Mouse (Mus musculus) CH12F3 (cell line): ENCODE data around the gene Nrxn1.

Experiments used
- in situ Hi-C: fragments of 300-500 bp; cut with MboI; formaldehyde crosslinking; loops from 2 replicates; pipeline ENCODE4 v1.14.3; 2020; ENCODE audit warnings: low sequenced_read_pairs

The Nrxn1 gene

DNA sequence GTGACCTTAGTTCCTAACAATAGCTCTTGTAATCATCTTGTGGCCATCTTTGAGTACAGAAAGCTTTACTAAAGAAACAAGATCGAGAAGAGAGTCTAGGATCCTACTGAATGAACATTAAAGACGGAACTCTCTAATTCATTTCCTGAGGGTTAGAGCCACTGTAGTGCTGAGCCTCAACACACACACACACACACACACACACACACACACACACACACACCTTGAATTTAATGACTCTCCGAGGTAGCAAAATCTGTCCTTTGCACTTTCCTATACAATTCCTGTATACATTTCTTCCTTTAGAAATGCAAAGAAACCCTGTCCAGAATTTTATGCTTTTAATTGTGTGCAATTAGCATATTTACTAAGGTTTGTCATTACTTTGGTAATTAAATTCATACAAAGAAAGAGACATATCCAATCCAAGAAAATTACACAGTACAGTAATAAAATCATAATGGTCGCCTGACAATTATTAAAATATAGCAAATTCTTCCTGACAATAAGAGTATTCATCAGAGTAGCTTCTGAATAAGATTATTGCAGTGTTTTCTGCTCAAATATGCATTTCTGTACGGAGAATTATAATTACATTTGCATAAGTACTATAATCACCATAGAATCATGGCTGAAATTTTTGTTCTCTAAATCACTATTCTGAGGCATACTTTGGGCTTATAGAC lies 969.9 kb downstream of the Nrxn1 start:
- in situ Hi-C loops = no loop called here

DNA sequence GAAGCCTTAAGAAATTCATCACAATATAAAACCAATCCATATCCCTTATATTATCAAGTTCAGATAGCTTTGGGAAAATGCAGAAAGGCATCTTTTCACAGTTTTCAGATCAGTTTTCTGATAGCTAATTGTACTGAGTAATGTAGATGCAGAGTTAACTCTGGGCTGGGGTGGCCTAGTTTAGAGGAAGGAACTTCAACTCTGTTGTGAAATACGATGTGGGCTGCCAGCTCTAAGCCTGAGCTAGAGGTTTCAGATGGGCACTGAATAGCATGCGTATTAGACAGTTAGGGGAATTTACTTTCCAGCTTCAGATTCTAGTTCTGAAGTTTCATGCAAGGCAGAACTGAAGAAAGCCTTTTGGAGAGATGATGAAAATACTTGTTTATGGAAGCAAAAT lies 976.6 kb downstream of the Nrxn1 start:
- in situ Hi-C loops = no loop called here

DNA sequence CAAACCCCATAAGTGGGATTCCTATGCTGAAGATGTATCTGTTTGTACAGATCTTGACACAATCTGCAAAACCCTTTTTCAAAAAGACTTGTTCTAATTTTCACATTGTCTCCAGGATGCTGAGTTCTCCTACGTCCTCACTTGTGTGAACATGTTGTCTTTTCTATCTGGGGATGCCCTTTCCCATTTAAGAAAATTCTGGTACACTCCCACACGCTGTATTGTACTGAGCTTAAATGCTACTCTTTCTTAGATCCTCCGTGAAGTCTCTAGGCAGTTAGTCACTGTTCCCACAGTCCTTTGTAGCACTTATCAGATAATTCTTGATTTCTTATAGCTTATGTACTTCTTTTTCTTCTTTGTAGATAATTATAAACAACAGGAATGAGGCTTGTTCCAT lies 997.9 kb downstream of the Nrxn1 start:
- in situ Hi-C loops = no loop called here

DNA sequence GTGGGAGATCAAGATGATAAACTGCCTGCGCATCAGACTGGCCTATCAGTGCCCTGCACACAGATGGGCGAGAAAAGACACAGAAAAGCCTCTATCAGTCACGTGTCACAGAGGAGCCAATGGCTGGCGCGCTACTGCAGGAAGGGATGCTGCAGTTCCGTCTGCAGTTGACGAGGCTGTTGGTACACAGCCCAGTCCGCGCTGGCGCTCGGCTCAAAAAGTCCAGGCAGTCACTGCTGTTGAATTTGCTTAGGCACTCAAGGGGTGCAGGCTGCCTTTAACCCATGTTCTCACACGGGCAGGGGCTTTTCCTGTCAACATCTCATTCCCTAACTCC lies 1004.6 kb downstream of the Nrxn1 start:
- in situ Hi-C loops = no loop called here

DNA sequence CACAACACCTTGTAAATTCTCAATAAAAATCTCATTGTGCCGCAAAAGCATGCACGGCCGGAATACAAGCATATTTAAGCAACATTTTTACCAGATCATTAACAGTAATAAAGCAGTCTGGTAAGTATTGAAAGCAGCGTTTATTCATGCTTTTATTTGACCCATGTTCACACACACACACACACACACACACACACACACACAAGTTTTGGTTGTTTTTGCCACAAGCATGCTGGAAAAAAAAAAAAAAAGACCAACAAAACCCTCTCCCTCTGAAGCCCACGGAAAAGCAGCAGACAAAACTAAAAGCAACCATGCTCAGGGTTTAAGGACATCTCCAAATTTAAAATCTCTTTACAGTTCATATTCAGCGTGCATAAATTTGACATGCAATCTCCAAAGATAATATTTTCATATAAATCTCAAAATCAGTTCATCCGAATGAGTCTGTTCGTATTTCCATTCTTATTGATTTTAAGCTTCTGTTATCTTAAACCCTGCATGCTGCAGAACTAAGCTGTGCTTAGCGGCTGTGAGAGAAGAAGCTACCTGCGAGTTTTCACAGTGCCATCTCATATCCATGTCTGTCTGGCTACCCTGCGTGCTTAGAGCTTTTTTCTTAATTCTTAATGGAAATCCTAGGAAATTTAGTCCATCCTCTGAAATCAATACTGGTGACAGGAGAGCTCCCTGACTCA lies 1005.1 kb downstream of the Nrxn1 start:
- in situ Hi-C loops = no loop called here

DNA sequence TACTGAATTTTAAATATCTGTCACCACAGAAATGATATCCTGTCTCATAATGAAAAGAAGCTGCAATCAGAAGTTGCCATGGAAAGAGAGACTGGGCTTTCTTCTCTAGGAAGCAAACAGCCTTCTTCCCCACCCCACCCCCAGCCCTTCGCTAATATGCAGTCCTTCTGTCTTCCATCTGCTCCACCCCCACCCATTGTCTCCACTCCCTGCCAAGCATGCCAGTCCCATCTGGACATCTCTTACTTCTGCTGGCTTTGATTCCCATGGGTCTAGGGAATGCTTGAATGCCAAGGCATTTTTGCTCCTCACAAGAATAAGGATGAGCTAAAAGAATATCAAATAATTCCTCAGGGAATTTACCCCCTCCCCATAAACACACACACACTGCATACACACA lies 1006.0 kb downstream of the Nrxn1 start:
- in situ Hi-C loops = no loop called here

DNA sequence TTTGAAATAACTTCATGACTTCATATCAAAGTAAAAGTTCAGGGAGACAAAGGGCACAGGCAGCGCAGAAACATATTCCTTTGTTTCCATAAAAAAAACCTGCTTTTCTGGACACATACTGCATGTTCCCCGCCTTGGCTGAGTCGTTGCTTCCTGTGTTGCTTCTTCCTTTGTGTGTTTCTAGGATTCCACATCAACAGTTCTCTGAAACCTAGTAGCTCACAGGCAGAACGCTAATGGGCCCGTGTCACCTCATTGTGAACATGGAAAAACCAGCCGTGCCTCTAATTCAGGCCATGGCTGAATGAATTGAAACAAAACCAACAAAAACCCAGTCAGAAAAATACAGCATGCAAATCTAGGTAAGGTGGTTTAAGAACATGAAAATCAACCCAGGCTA lies 1013.9 kb downstream of the Nrxn1 start:
- in situ Hi-C loops = no loop called here

DNA sequence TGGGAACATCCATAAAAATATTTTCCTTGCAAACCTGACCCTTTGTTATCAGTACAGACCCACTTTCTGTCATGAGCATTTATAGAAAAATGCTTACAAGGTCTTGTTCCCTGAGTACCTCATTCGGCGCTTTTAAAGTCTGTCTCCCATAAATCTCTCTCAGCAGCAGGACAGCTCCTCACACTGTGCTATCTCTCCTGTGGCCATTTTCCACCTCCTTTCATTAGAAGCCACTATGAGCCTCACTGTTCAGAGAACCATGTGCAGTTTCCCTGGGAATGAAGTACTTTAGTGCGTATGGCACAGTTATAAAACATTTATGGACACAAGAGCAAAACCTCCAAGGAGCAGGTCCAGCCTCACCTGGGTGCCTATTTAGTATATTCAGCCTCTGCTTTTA lies 1014.4 kb downstream of the Nrxn1 start:
- in situ Hi-C loops = no loop called here

DNA sequence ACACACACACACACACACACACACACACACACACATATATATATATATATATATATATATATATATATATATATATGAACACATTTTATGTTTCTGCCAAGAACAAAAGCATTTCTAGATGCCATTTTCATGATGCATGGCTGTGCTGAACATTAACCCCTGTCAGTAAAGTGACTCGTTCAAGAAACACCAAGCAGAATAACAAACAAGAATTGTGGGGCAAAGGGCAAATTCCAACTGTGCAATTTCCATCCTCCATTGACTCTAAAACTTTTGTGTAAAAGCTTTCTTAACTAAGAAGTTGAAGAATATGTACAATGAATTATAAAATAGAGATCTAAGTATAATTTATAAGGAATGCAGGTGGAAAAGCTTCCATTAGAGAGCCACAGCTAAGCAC lies 1030.0 kb downstream of the Nrxn1 start:
- in situ Hi-C loops = no loop called here

DNA sequence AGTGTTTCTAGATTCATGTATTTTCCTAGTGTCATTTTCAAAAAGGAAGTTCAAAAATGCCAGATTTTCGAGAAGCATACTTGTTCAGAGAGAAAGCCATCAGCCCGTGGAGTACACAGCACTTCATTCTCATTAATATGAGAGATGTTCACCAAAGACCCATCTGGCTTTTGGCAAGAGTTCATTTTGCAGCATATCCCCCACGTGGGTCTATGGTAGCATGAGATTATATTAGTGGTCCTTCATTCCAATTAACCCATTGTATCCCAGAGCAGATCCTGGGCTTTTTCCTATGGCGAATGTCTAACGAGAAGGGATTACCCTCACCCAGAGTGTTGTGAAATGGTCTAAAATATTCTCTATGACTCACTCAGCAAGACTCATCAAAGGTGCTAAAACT lies 1032.0 kb downstream of the Nrxn1 start:
- in situ Hi-C loops = no loop called here

DNA sequence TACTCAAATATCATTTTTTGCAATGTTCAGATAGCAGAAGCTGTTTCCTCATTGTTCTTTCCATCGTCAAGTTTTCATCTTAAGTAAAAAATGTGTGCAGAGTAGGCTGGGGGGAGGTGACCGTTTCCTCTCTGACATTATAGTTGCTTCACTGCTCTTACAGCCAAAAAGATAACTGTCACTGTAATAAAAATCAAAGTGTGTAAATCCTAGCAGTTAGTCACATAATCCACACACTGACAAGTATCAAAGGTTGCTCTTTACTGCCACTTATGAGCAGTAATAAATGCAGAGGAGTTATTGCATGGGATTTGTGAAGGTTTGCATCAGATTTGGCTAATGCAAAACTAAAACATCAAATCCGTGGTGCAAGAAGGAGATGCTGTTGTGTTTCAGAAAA lies 1032.7 kb downstream of the Nrxn1 start:
- in situ Hi-C loops = no loop called here

DNA sequence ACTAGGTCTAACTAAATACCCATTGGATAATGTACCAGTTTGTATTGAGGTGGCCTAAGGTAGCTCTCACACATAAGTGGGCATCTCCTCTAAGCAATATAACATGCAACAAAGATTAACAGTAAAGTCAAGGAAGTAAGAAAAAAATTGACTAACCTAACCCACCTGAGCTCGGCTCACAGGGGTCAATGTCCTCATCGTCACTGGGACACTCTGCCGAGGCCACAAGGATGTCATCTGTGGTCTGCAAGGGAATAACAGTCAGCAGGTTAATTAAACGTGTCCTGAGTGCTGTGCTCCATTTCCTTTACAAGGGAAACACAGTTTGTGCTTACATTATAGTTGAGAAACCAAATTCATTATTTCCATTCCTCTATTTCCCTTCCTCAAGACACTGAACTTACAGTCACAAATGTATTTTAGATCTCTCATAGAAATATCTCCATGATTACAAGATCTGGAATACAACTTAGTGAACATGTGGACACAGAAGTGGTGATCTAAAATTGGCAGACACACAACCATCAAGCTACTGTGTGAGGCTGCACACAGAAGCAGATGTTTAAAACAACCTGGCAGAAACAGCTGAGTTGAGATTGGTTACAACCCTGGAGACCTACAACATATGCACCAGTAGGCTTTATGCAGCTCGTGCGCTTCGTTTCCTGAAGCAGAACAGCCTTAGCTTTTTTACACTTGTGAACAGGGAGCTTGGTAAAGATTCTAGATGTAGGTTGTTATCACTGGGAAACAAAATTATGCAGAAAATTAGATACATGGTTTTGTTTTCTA lies 1033.4 kb downstream of the Nrxn1 start:
- in situ Hi-C loops = no loop called here

DNA sequence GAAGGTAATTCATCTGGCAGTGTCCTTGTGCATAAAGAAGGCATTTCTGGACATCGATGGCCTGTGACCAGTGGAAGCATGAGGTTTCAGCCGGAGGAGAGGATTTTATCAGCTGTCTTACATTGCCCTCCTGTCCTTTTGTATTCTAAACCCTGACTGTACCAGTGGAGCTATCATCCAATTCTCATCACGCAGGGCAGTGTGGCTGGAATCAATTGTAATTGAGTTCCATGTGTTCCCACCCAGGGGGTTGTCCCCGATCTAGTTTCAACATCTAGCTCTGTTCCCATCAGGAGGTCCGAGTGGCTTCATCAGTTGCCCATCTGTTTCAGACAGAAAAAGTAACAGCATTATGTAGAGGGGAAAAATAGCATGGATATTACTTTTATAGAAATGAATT lies 1038.6 kb downstream of the Nrxn1 start:
- in situ Hi-C loops = no loop called here

DNA sequence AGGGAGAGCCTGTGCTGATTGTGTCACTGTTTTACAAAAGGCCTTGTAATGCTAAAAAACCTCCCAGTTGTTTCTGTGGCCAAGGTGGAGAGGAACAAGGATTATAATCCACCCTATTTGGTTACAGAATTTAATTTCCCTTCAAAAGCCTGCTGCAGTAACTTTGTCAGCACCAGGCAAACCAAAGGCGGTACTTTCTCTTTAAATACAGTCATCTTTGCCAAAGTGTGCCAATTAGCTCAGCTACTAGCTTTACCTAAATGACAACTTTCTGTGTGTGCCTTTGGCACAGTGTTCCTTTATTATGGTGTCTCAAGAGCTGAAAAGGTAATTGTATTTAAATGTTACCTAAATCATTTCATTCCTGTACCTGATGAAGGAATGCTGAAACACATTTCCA lies 1053.6 kb downstream of the Nrxn1 start:
- in situ Hi-C loops = no loop called here

DNA sequence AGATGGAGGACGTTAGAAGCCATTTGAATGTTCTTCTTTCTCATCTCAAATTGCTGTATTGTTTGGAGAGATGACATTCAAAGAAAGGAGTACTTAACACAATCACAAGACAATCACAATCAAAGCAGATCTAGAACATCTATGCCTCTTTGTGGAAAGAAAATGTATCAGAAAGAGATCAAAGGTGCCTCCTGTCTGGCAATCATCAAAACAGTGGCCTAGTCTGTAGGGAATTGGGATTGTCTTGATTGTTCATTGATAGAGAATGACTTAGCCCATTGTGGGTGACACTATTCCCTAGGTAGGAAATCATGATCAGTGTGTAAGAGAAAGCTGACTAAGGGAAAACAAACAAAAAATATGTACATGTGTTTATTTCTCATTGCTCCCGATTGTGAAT lies 1060.5 kb downstream of the Nrxn1 start:
- in situ Hi-C loops = no loop called here

DNA sequence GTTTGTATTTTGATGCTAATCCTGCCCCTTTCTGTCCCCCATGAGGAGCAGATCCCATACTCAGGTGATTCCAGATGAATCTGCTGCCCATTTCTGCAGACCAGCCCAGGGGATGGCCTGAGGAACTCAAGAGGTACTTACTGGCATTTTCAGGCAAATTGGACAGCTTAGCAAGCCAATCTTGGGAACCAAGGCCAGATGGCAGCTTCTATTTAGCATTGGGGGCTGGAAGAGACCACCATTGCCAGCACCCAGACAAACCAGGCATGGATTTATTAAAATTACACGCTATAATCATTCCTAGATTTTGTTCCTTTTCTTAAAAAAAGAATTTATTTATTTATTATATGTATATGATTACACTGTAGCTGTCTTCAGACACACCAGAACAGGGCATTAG lies 1076.2 kb downstream of the Nrxn1 start:
- in situ Hi-C loops = no loop called here

DNA sequence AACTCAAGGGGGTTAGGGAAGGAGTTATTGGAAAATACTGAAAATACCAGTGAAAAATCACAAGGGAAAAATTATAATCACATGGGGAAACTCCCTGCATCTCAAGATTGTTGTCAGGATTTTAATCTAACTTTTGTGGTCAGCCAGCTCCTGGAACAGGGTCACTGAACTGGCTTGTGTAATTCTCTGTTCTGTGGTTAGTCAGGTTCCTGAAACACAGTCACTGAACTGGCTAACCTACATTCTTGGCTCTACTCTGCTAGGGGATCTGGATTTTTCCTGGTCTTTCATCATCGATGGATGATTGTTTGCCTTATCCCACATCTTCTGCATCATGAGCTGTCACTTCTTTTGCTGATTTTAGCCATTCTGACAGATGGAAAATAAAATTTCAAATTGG lies 1081.1 kb downstream of the Nrxn1 start:
- in situ Hi-C loops = no loop called here

DNA sequence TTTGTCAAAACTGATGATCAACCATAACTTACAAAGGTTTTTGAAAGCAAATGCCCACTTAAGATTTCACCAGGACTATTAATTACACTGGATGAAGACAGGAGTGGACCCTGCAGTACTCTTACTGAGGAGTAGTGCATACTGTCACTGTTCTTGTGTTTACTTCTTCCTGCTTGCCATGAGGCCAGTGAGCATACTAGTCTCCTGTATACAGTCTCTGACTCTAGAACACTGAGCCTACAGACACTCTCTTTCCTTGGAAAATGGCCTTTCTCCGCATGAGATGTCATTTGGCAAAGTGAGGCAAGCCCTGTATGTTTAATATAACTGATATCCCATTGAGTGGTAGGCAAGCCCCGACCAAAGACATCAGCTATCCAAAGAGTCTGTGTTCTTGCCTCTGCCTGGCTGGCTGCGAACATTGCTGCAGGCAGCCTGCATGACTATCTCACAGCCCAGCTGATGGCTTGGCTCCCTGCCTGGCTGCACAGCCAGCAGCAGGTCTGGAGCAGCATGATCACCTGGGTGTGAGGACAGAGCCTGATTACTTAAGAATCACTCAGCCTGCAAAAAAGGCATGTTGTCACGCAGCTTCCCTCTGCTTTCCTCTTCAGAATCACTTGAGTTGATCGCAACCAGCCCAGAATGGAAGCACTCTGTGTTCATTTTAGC lies 1085.3 kb downstream of the Nrxn1 start:
- in situ Hi-C loops = no loop called here

DNA sequence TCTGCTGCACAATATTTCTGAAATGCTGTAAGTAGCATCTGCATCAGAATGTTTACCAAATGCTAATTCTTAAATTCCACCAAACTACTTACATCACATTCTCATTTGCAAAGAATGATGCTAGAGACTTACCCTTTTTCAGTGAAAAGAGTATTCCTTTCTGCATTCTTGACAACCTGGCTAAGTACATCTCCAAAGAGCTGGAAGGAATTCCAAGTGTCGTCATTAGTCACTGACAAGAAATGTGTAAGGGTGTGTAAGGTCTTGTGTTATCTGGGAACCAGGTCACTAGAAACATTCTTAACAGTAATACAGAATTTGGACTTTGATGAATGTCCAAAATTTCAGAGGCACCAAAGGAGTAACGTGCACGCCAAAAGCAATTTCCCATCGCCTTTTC lies 1102.2 kb downstream of the Nrxn1 start:
- in situ Hi-C loops = no loop called here
